Mouse (Mus musculus): ENCODE data around the gene Zfp287. TPM values are rescaled to one million over a fixed set of nuclear protein-coding genes. Genes with fewer than 3 reads are reported as not detected.
A peak's percentile ranks its signal among the peaks of the same experiment; 100 is the strongest.

The Zfp287 gene
- polyA plus RNA-seq, 1 experiment from 2014 or later, result 5.3 TPM

- Histone ChIP-seq H3K9me3 (replicated peaks; ENCODE audit: control insufficient read depth, low read length) (no peaks in the 10 kb centered on the region), H3K4me3 (ENCODE audit: low read depth, low read length) (peak overlapping the region; percentile 63), H3K4me1 (ENCODE audit: control insufficient read depth, insufficient read depth, low read length) (no peaks in the 10 kb centered on the region), H3K36me3 (ENCODE audit: control insufficient read depth, insufficient read depth, low read length) (no peaks in the 10 kb centered on the region), H3K4me2 (peak overlapping the region; percentile 76), H3K27ac (ENCODE audit: low read depth, low read length) (no peak overlapping the region), H3K27me3 (ENCODE audit: control insufficient read depth, insufficient read depth, low read length) (no peaks in the 10 kb centered on the region), H3K9ac (ENCODE audit: low read depth, low read length) (no peak overlapping the region)
- 23% methylated on average over 5 of the region's 5 CpGs for WGBS (ENCODE audit: insufficient replicate concordance)
- ATAC-seq (replicated peaks; ENCODE audit: insufficient number of reproducible peaks, low FRiP score, low TSS enrichment), result no peak
Measured at GRCm38 (mm10) chr11:62732022-62732387, 300 bp upstream of the Zfp287 start.

DNA sequence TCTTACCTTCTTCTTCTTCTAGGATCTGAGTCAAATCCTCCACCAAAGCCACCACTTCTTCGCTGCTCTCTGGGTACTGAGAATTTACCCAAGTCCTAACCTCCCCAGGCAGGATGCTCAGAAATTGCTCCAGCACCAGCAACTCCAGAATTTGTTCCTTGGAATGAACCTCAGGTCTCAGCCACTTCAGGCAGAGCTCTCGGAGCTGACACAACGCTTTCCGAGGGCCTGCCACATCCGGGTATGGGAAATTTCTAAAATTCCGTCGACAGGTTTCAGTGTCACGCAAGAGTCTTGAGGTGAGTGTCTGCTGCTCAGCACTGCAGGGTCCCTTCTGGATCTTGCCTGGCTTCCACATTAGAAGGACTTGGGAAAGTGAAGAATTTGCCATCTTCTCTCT is 3.4 kb downstream of the Zfp287 start:
- Histone ChIP-seq H3K9me3 (replicated peaks; ENCODE audit: control insufficient read depth, low read length) (no peaks in the 10 kb centered on the region), H3K27me3 (ENCODE audit: control insufficient read depth, insufficient read depth, low read length) (no peaks in the 10 kb centered on the region), H3K4me1 (ENCODE audit: control insufficient read depth, insufficient read depth, low read length) (no peaks in the 10 kb centered on the region), H3K36me3 (ENCODE audit: control insufficient read depth, insufficient read depth, low read length) (peaks cover 3% of the 10 kb centered on the region; the same call in 1 of the 2 replicates), H3K9ac (ENCODE audit: low read depth, low read length) (no peak overlapping the region), H3K27ac (ENCODE audit: low read depth, low read length) (no peak overlapping the region), H3K4me3 (ENCODE audit: low read depth, low read length) (no peak overlapping the region), H3K4me2 (no peak overlapping the region)
- ATAC-seq (replicated peaks; ENCODE audit: insufficient number of reproducible peaks, low FRiP score, low TSS enrichment), result no peak
- WGBS (ENCODE audit: insufficient replicate concordance), result 74% methylated on average over 8 of the region's 8 CpGs

DNA sequence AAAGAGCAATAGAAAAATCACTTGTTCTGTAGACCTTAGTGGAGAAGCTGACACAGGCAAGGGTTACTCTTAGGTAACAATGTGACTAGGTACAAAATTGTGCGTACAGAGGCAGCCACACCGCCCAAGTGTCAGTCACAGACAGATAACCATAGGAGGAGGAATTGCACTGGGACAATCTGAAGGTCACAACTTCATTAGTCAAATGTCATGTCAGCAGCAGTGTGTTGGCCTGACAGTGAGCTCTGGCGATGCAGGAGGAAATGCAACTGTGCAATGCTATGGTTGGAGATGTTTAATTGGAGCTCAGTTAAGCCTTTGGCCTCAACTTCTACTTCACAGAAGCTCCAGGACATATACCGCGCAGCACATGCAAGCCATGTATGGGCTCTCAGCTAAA is 21.0 kb downstream of the Zfp287 start:
- no peaks in the 10 kb centered on the region for H3K9me3 ChIP-seq (replicated peaks; ENCODE audit: control insufficient read depth, low read length)
- H3K27me3 ChIP-seq (ENCODE audit: control insufficient read depth, insufficient read depth, low read length), result no peaks in the 10 kb centered on the region
- no peak overlapping the region for H3K4me3 ChIP-seq (ENCODE audit: low read depth, low read length)
- ATAC-seq (replicated peaks; ENCODE audit: insufficient number of reproducible peaks, low FRiP score, low TSS enrichment), result no peak
- no peak overlapping the region for H3K4me2 ChIP-seq
- H3K9ac ChIP-seq (ENCODE audit: low read depth, low read length), result no peak overlapping the region
- no peak overlapping the region for H3K27ac ChIP-seq (ENCODE audit: low read depth, low read length)
- peaks cover 19% of the 10 kb centered on the region for H3K36me3 ChIP-seq (ENCODE audit: control insufficient read depth, insufficient read depth, low read length)
- peaks cover 4% of the 10 kb centered on the region; the same call in 1 of the 2 replicates for H3K4me1 ChIP-seq (ENCODE audit: control insufficient read depth, insufficient read depth, low read length)
- whole genome bisulfite sequencing (ENCODE audit: insufficient replicate concordance), result 64% methylated on average over 5 of the region's 5 CpGs

GRCm38 (mm10) chr11:62708252-62708651 is 23.5 kb downstream of the Zfp287 start:
- WGBS (ENCODE audit: insufficient replicate concordance), result 70% methylated on average over 7 of the region's 7 CpGs
- H3K4me3 ChIP-seq (ENCODE audit: low read depth, low read length), result no peak overlapping the region
- no peaks in the 10 kb centered on the region for H3K9me3 ChIP-seq (replicated peaks; ENCODE audit: control insufficient read depth, low read length)
- no peak overlapping the region for H3K4me2 ChIP-seq
- ATAC-seq (replicated peaks; ENCODE audit: insufficient number of reproducible peaks, low FRiP score, low TSS enrichment), result no peak
- no peak overlapping the region for H3K9ac ChIP-seq (ENCODE audit: low read depth, low read length)
- H3K36me3 ChIP-seq (ENCODE audit: control insufficient read depth, insufficient read depth, low read length), result 0 out of 2 replicates have a peak, but pooled peaks cover 2% of the 10 kb centered on the region
- no peak overlapping the region for H3K27ac ChIP-seq (ENCODE audit: low read depth, low read length)
- peaks cover 4% of the 10 kb centered on the region; the same call in 1 of the 2 replicates for H3K4me1 ChIP-seq (ENCODE audit: control insufficient read depth, insufficient read depth, low read length)
- H3K27me3 ChIP-seq (ENCODE audit: control insufficient read depth, insufficient read depth, low read length), result no peaks in the 10 kb centered on the region

DNA sequence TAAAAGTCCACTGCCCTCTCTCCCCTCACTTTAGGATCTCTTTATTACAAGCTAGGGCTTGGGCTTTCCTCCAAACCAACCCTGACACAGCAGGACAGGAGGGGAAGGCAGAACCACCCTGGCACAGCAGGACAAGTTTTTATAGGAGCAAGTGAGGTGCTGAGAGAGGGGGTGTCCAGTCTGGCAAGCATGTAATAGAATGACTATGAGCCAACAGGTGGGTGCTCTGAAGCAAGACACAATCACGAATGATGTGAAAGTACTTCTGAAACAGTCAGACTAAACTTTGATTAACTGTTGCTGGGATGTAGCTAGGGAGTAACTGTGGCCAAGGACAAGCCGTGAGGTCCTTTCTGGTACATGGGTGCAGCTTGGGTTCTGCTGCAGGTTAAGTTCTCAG is 25.6 kb downstream of the Zfp287 start:
- no peak overlapping the region for H3K27ac ChIP-seq (ENCODE audit: low read depth, low read length)
- H3K4me1 ChIP-seq (ENCODE audit: control insufficient read depth, insufficient read depth, low read length), result peaks cover 4% of the 10 kb centered on the region; the same call in 1 of the 2 replicates
- 90% methylated on average over 2 of the region's 2 CpGs for WGBS (ENCODE audit: insufficient replicate concordance)
- H3K9me3 ChIP-seq (replicated peaks; ENCODE audit: control insufficient read depth, low read length), result no peaks in the 10 kb centered on the region
- no peak overlapping the region for H3K4me3 ChIP-seq (ENCODE audit: low read depth, low read length)
- H3K27me3 ChIP-seq (ENCODE audit: control insufficient read depth, insufficient read depth, low read length), result no peaks in the 10 kb centered on the region
- no peaks in the 10 kb centered on the region for H3K36me3 ChIP-seq (ENCODE audit: control insufficient read depth, insufficient read depth, low read length)
- no peak for ATAC-seq (replicated peaks; ENCODE audit: insufficient number of reproducible peaks, low FRiP score, low TSS enrichment)
- no peak overlapping the region for H3K4me2 ChIP-seq
- H3K9ac ChIP-seq (ENCODE audit: low read depth, low read length), result no peak overlapping the region

GRCm38 (mm10) chr11:62701218-62701617 is 30.5 kb downstream of the Zfp287 start:
- Histone ChIP-seq H3K27me3 (ENCODE audit: control insufficient read depth, insufficient read depth, low read length) (no peaks in the 10 kb centered on the region), H3K4me1 (ENCODE audit: control insufficient read depth, insufficient read depth, low read length) (no peaks in the 10 kb centered on the region), H3K9ac (ENCODE audit: low read depth, low read length) (no peak overlapping the region), H3K4me3 (ENCODE audit: low read depth, low read length) (no peak overlapping the region), H3K4me2 (no peak overlapping the region), H3K27ac (ENCODE audit: low read depth, low read length) (no peak overlapping the region), H3K9me3 (replicated peaks; ENCODE audit: control insufficient read depth, low read length) (no peaks in the 10 kb centered on the region), H3K36me3 (ENCODE audit: control insufficient read depth, insufficient read depth, low read length) (no peaks in the 10 kb centered on the region)
- ATAC-seq (replicated peaks; ENCODE audit: insufficient number of reproducible peaks, low FRiP score, low TSS enrichment), result no peak
- WGBS (ENCODE audit: insufficient replicate concordance), result 62% methylated on average over 1 of the region's 1 CpGs

- 68% methylated on average over 4 of the region's 4 CpGs for WGBS (ENCODE audit: insufficient replicate concordance)
- H3K36me3 ChIP-seq (ENCODE audit: control insufficient read depth, insufficient read depth, low read length), result no peaks in the 10 kb centered on the region
- ATAC-seq (replicated peaks; ENCODE audit: insufficient number of reproducible peaks, low FRiP score, low TSS enrichment), result no peak
Measured at GRCm38 (mm10) chr11:62699749-62700148, 32.0 kb downstream of the Zfp287 start.

DNA sequence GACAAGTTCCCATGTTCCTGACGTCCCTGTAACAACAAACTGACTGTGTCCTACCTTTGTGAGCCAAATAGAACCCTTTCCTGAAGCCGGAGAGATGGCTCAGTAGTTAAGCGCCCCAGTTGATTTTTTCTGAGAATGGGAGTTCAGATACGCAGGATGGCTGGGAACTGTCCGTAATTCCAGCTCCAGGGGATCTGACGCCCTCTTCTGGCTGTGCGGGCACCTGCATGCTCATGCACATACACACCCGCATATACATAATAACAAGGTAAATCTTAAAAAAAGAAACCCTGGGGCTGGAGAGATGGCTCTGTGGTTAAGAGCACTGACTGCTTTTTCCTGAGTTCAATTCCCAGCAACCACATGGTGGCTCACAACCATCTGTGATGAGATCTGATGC is 36.6 kb downstream of the Zfp287 start:
- WGBS (ENCODE audit: insufficient replicate concordance), result 88% methylated on average over 8 of the region's 8 CpGs
- H3K27me3 ChIP-seq (ENCODE audit: control insufficient read depth, insufficient read depth, low read length), result no peaks in the 10 kb centered on the region
- no peak for ATAC-seq (replicated peaks; ENCODE audit: insufficient number of reproducible peaks, low FRiP score, low TSS enrichment)
- H3K4me1 ChIP-seq (ENCODE audit: control insufficient read depth, insufficient read depth, low read length), result no peaks in the 10 kb centered on the region
- H3K36me3 ChIP-seq (ENCODE audit: control insufficient read depth, insufficient read depth, low read length), result no peaks in the 10 kb centered on the region
- H3K9me3 ChIP-seq (replicated peaks; ENCODE audit: control insufficient read depth, low read length), result no peaks in the 10 kb centered on the region
- no peak overlapping the region for H3K4me2 ChIP-seq
- no peak overlapping the region for H3K27ac ChIP-seq (ENCODE audit: low read depth, low read length)
- no peak overlapping the region for H3K4me3 ChIP-seq (ENCODE audit: low read depth, low read length)
- H3K9ac ChIP-seq (ENCODE audit: low read depth, low read length), result no peak overlapping the region

More at GRCm38 (mm10) chr11:62699749-62700148, 32.0 kb downstream of the Zfp287 start:
- H3K4me2 ChIP-seq, result no peak overlapping the region
- no peaks in the 10 kb centered on the region for H3K27me3 ChIP-seq (ENCODE audit: control insufficient read depth, insufficient read depth, low read length)
- no peak overlapping the region for H3K27ac ChIP-seq (ENCODE audit: low read depth, low read length)
- H3K9me3 ChIP-seq (replicated peaks; ENCODE audit: control insufficient read depth, low read length), result no peaks in the 10 kb centered on the region
- H3K4me3 ChIP-seq (ENCODE audit: low read depth, low read length), result no peak overlapping the region
- no peak overlapping the region for H3K9ac ChIP-seq (ENCODE audit: low read depth, low read length)
- H3K4me1 ChIP-seq (ENCODE audit: control insufficient read depth, insufficient read depth, low read length), result no peaks in the 10 kb centered on the region

GRCm38 (mm10) chr11:62693299-62694184 is 38.2 kb downstream of the Zfp287 start:
- WGBS (ENCODE audit: insufficient replicate concordance), result 31% methylated on average over 9 of the region's 11 CpGs
- Histone ChIP-seq H3K4me2 (no peak overlapping the region), H3K4me3 (ENCODE audit: low read depth, low read length) (no peak overlapping the region), H3K9ac (ENCODE audit: low read depth, low read length) (no peak overlapping the region), H3K27ac (ENCODE audit: low read depth, low read length) (no peak overlapping the region), H3K27me3 (ENCODE audit: control insufficient read depth, insufficient read depth, low read length) (no peaks in the 10 kb centered on the region), H3K36me3 (ENCODE audit: control insufficient read depth, insufficient read depth, low read length) (no peaks in the 10 kb centered on the region), H3K9me3 (replicated peaks; ENCODE audit: control insufficient read depth, low read length) (no peaks in the 10 kb centered on the region), H3K4me1 (ENCODE audit: control insufficient read depth, insufficient read depth, low read length) (no peaks in the 10 kb centered on the region)
- no peak for ATAC-seq (replicated peaks; ENCODE audit: insufficient number of reproducible peaks, low FRiP score, low TSS enrichment)
